In genomic region chr14:97558289-97558688, GRCm38 (mm10) we compare ENCODE assay signal across 20 mouse cellular contexts.
DNase-seq lines count a peak whose midpoint lies in the region; ATAC-seq and TF ChIP-seq lines count a peak whose summit lies in the region.
"Had no signal": no experiment of that assay in that cellular context is flagged by ENCODE, and none has a peak within 500 bp of the region (broad histone marks: within the 10 kb centered on the region; RNA-seq: fewer than 3 reads in every experiment).

No protein-coding gene starts in this region.

- H3K4me1 ChIP-seq in embryonic facial prominence, embryonic 14.5 days (ENCODE audit: control insufficient read depth, insufficient read depth, low read length) = no peaks in the 10 kb centered on the region
- peaks cover 7% of the 10 kb centered on the region; the same call in 1 of the 2 replicates for H3K4me1 ChIP-seq in embryonic facial prominence, embryonic 10.5 days
- no peaks in the 10 kb centered on the region for H3K4me1 ChIP-seq in kidney, postnatal 0 days (replicated peaks; ENCODE audit: insufficient read depth, low read length)
- no peaks in the 10 kb centered on the region for H3K4me1 ChIP-seq in lung, postnatal 0 days (ENCODE audit: insufficient read depth, low read depth, low read length)
- H3K4me1 ChIP-seq: heart, embryonic 15.5 days had no signal

- TF ChIP-seq CTCF in kidney, postnatal 0 days (IDR thresholded peaks at IDR 0.05; ENCODE audit: low read depth) = no peak
- no peak for TF ChIP-seq CTCF in lung, postnatal 0 days (IDR thresholded peaks at IDR 0.05)

- TF ChIP-seq EP300 in lung, postnatal 0 days (IDR thresholded peaks at IDR 0.05) = no peak

- no peak overlapping the region for H3K9ac ChIP-seq in embryonic facial prominence, embryonic 14.5 days (ENCODE audit: low read depth, low read length)
- H3K9ac ChIP-seq in kidney, postnatal 0 days (ENCODE audit: low read depth, low read length) = no peak overlapping the region
- no peak overlapping the region for H3K9ac ChIP-seq in lung, postnatal 0 days (replicated peaks; ENCODE audit: low read depth)
- H3K9ac ChIP-seq: forebrain, embryonic 12.5 days; heart, embryonic 15.5 days; hindbrain, embryonic 13.5 days had no signal

- peak; percentile 42 for DNase-seq in embryonic facial prominence, embryonic 14.5 days (ENCODE audit: low spot score)
- no peak for DNase-seq in embryonic facial prominence, embryonic 10.5 days (ENCODE audit: low spot score)
- DNase-seq in kidney, postnatal 0 days (ENCODE audit: low spot score) = peak; percentile 14
- DNase-seq in kidney, postnatal 36 days = no peak
- DNase-seq in lung, postnatal 0 days (ENCODE audit: low spot score) = peak; percentile 24
- no peak for DNase-seq in lung, adult 18-20 months
- DNase-seq in urinary bladder, postnatal 36 days (ENCODE audit: low spot score in 2 of 2) = no peak
- DNase-seq: adrenal gland, adult 8-10 months; adrenal gland, postnatal 36 days; cerebellum, adult 2 months; gastrocnemius, postnatal 36 days; heart, adult 11 months; heart, postnatal 14 days had no signal

- WGBS in embryonic facial prominence, embryonic 14.5 days = 53% methylated on average over 2 of the region's 2 CpGs
- WGBS in embryonic facial prominence, embryonic 10.5 days = 89% methylated on average over 2 of the region's 2 CpGs
- WGBS in kidney, postnatal 0 days = 76% methylated on average over 2 of the region's 2 CpGs
- 59% methylated on average over 2 of the region's 2 CpGs for WGBS in lung, postnatal 0 days

- no peaks in the 10 kb centered on the region for H3K9me3 ChIP-seq in embryonic facial prominence, embryonic 14.5 days (ENCODE audit: control insufficient read depth, low read length)
- no peaks in the 10 kb centered on the region for H3K9me3 ChIP-seq in embryonic facial prominence, embryonic 10.5 days
- H3K9me3 ChIP-seq in kidney, postnatal 0 days (replicated peaks; ENCODE audit: low read length) = no peaks in the 10 kb centered on the region
- H3K9me3 ChIP-seq in lung, postnatal 0 days (ENCODE audit: low read length) = no peaks in the 10 kb centered on the region
- H3K9me3 ChIP-seq: forebrain, embryonic 12.5 days; heart, embryonic 15.5 days; hindbrain, embryonic 13.5 days had no signal

- no peaks in the 10 kb centered on the region for H3K27me3 ChIP-seq in embryonic facial prominence, embryonic 14.5 days (replicated peaks; ENCODE audit: control insufficient read depth, insufficient read depth, low read length)
- no peaks in the 10 kb centered on the region for H3K27me3 ChIP-seq in embryonic facial prominence, embryonic 10.5 days (replicated peaks; ENCODE audit: low read depth, poor library complexity, severe bottlenecking)
- no peaks in the 10 kb centered on the region for H3K27me3 ChIP-seq in kidney, postnatal 0 days (ENCODE audit: insufficient read depth, low read length)
- no peaks in the 10 kb centered on the region for H3K27me3 ChIP-seq in lung, postnatal 0 days (replicated peaks; ENCODE audit: insufficient read depth, low read length)
- H3K27me3 ChIP-seq: CH12.LX; forebrain, embryonic 12.5 days; heart, embryonic 15.5 days; hindbrain, embryonic 13.5 days had no signal

- no peaks in the 10 kb centered on the region for H3K36me3 ChIP-seq in embryonic facial prominence, embryonic 14.5 days (ENCODE audit: control insufficient read depth, insufficient read depth, low read length)
- no peaks in the 10 kb centered on the region for H3K36me3 ChIP-seq in embryonic facial prominence, embryonic 10.5 days (replicated peaks)
- H3K36me3 ChIP-seq in kidney, postnatal 0 days (ENCODE audit: insufficient read depth, low read length) = no peaks in the 10 kb centered on the region
- no peaks in the 10 kb centered on the region for H3K36me3 ChIP-seq in lung, postnatal 0 days (ENCODE audit: insufficient read depth, low read length)
- H3K36me3 ChIP-seq: forebrain, embryonic 12.5 days; heart, embryonic 15.5 days; hindbrain, embryonic 13.5 days had no signal

- H3K27ac ChIP-seq in embryonic facial prominence, embryonic 14.5 days (replicated peaks; ENCODE audit: low read depth, low read length) = no peak overlapping the region
- H3K27ac ChIP-seq in embryonic facial prominence, embryonic 10.5 days (replicated peaks) = no peak overlapping the region
- H3K27ac ChIP-seq in kidney, postnatal 0 days = no peak overlapping the region
- no peak overlapping the region for H3K27ac ChIP-seq in lung, postnatal 0 days (ENCODE audit: low read length)
- H3K27ac ChIP-seq: forebrain, embryonic 12.5 days; heart, embryonic 15.5 days; hindbrain, embryonic 13.5 days; hindbrain, postnatal 0 days had no signal

- no peak for ATAC-seq in embryonic facial prominence, embryonic 14.5 days (ENCODE audit: low read depth)
- ATAC-seq in kidney, postnatal 0 days (replicated peaks; ENCODE audit: low FRiP score, low read depth) = no peak
- no peak for ATAC-seq in lung, postnatal 0 days
- ATAC-seq: forebrain, embryonic 16.5 days; hindbrain, postnatal 0 days had no signal

- no peak overlapping the region for H3K4me3 ChIP-seq in embryonic facial prominence, embryonic 14.5 days (ENCODE audit: low read depth, low read length)
- H3K4me3 ChIP-seq in embryonic facial prominence, embryonic 10.5 days = no peak overlapping the region
- no peak overlapping the region for H3K4me3 ChIP-seq in kidney, postnatal 0 days (replicated peaks; ENCODE audit: low read depth, low read length)
- no peak overlapping the region for H3K4me3 ChIP-seq in lung, postnatal 0 days (ENCODE audit: low read depth, low read length)
- H3K4me3 ChIP-seq: forebrain, embryonic 12.5 days; heart, embryonic 15.5 days; hindbrain, embryonic 13.5 days had no signal

- no peak overlapping the region for H3K4me2 ChIP-seq in embryonic facial prominence, embryonic 14.5 days (ENCODE audit: low read depth, low read length)
- H3K4me2 ChIP-seq in kidney, postnatal 0 days (ENCODE audit: low read length) = no peak overlapping the region
- no peak overlapping the region for H3K4me2 ChIP-seq in lung, postnatal 0 days (replicated peaks; ENCODE audit: low read depth, low read length)
- H3K4me2 ChIP-seq: forebrain, embryonic 12.5 days; heart, embryonic 11.5 days; heart, embryonic 15.5 days; hindbrain, embryonic 13.5 days had no signal

Comparison
In these comparisons a context has a peak if more than half of its experiments do, and no peak if none do; other contexts are left out.
1. DNase-seq: peak in embryonic facial prominence, embryonic 14.5 days (single experiment), kidney, postnatal 0 days (single experiment) and lung, postnatal 0 days (single experiment); none in embryonic facial prominence, embryonic 10.5 days (single experiment), kidney, postnatal 36 days (0 of 2), lung, adult 18-20 months (0 of 2) and urinary bladder, postnatal 36 days (0 of 2).